13 mouse cellular contexts compared by ENCODE assay signal in genomic region chr3:121212156-121212555, GRCm38 (mm10). TPM values are rescaled to one million over a fixed set of nuclear protein-coding genes. Genes with fewer than 3 reads are reported as not detected.
A peak's percentile ranks its signal among the peaks of the same experiment; 100 is the strongest.
DNase-seq lines count a peak whose midpoint lies in the region; ATAC-seq and TF ChIP-seq lines count a peak whose summit lies in the region.
"Had no signal": no experiment of that assay in that cellular context is flagged by ENCODE, and none has a peak within 500 bp of the region (broad histone marks: within the 10 kb centered on the region; RNA-seq: fewer than 3 reads in every experiment).

No protein-coding gene starts in this region.

- TF ChIP-seq CTCF in hindbrain, postnatal 0 days (IDR thresholded peaks at IDR 0.05; ENCODE audit: low read depth), result peak; percentile 8; the same call in 1 of the 2 replicates

- no peak overlapping the region for H3K27ac ChIP-seq in hindbrain, postnatal 0 days
- no peak overlapping the region for H3K27ac ChIP-seq in hindbrain, embryonic 10.5 days
- H3K27ac ChIP-seq: forebrain, embryonic 12.5 days; hindbrain, embryonic 13.5 days; midbrain, embryonic 10.5 days had no signal

- no peak overlapping the region for H3K4me2 ChIP-seq in hindbrain, postnatal 0 days (ENCODE audit: low read depth, low read length)
- H3K4me2 ChIP-seq: forebrain, embryonic 12.5 days; heart, embryonic 11.5 days; hindbrain, embryonic 13.5 days had no signal

- no peak for ATAC-seq in hindbrain, postnatal 0 days

- no peaks in the 10 kb centered on the region for H3K27me3 ChIP-seq in hindbrain, postnatal 0 days (ENCODE audit: insufficient read depth, low read length)
- H3K27me3 ChIP-seq in hindbrain, embryonic 10.5 days (ENCODE audit: insufficient read depth, poor library complexity, severe bottlenecking), result no peaks in the 10 kb centered on the region
- no peaks in the 10 kb centered on the region for H3K27me3 ChIP-seq in splenic B cell, adult 2 months (ENCODE audit: control insufficient read depth, insufficient read depth, low read length, poor library complexity, severe bottlenecking)
- H3K27me3 ChIP-seq: forebrain, embryonic 12.5 days; hindbrain, embryonic 13.5 days had no signal

- DNase-seq in hindbrain, postnatal 0 days (ENCODE audit: low spot score), result no peak
- no peak for DNase-seq in hindbrain, embryonic 10.5 days (ENCODE audit: low spot score)
- peak; percentile 27 for DNase-seq in lung, postnatal 36 days
- DNase-seq in lung, adult 18-20 months, result no peak
- DNase-seq in NIH3T3 (ENCODE audit: low read depth), result peak; percentile 24
- DNase-seq in splenic B cell, adult 2 months (ENCODE audit: low read depth, low spot score), result peak; percentile 23
- no peak for DNase-seq in ovary, postnatal 14 days (ENCODE audit: low spot score)
- DNase-seq: cerebellum, adult 2 months; lung, adult 2 months had no signal

- H3K9me3 ChIP-seq in hindbrain, postnatal 0 days (ENCODE audit: low read length), result no peaks in the 10 kb centered on the region
- H3K9me3 ChIP-seq in hindbrain, embryonic 10.5 days, result no peaks in the 10 kb centered on the region
- H3K9me3 ChIP-seq: forebrain, embryonic 12.5 days; hindbrain, embryonic 13.5 days; midbrain, embryonic 10.5 days had no signal

- no peak overlapping the region for H3K4me3 ChIP-seq in hindbrain, postnatal 0 days (ENCODE audit: low read length)
- no peak overlapping the region for H3K4me3 ChIP-seq in hindbrain, embryonic 10.5 days
- H3K4me3 ChIP-seq: forebrain, embryonic 12.5 days; hindbrain, embryonic 13.5 days; midbrain, embryonic 10.5 days had no signal

- no peak overlapping the region for H3K9ac ChIP-seq in hindbrain, postnatal 0 days (replicated peaks; ENCODE audit: low read length)
- H3K9ac ChIP-seq: forebrain, embryonic 12.5 days; hindbrain, embryonic 13.5 days had no signal

- no peaks in the 10 kb centered on the region for H3K36me3 ChIP-seq in hindbrain, postnatal 0 days (ENCODE audit: insufficient read depth, low read length)
- H3K36me3 ChIP-seq in hindbrain, embryonic 10.5 days, result no peaks in the 10 kb centered on the region
- H3K36me3 ChIP-seq in splenic B cell, adult 2 months (ENCODE audit: control insufficient read depth, insufficient read depth, low read length, poor library complexity, severe bottlenecking), result no peaks in the 10 kb centered on the region
- H3K36me3 ChIP-seq: forebrain, embryonic 12.5 days; hindbrain, embryonic 13.5 days; midbrain, embryonic 10.5 days had no signal

- 55% methylated on average over 1 of the region's 1 CpGs for WGBS in hindbrain, postnatal 0 days
- WGBS in hindbrain, embryonic 10.5 days, result 45% methylated on average over 1 of the region's 1 CpGs

- no peaks in the 10 kb centered on the region for H3K4me1 ChIP-seq in hindbrain, postnatal 0 days (ENCODE audit: insufficient read depth, low read length)
- peaks cover 7% of the 10 kb centered on the region for H3K4me1 ChIP-seq in hindbrain, embryonic 10.5 days (replicated peaks)

RNA-seq across cellular contexts. Expression of gene Rwdd3, which starts 40.7 kb away (rescaled TPM):
- total RNA-seq in hindbrain, postnatal 0 days (2014; rRNA removed), result 4.6 and 5.8 TPM in 2 replicates
- 15.3 and 18.0 TPM in 2 replicates for polyA plus RNA-seq in hindbrain, postnatal 0 days (2015; fragmentation: Nextera tagmentation; extraction: Ambion mirVana)
- polyA plus RNA-seq in hindbrain, embryonic 10.5 days (2016; fragmentation: Nextera tagmentation; extraction: Ambion mirVana), result 3.2 and 3.6 TPM in 2 replicates

Comparison
In these comparisons a context has a peak if more than half of its experiments do, and no peak if none do; other contexts are left out.
1. DNase-seq: peak in lung, postnatal 36 days (single experiment), NIH3T3 (single experiment) and splenic B cell, adult 2 months (single experiment); none in hindbrain, postnatal 0 days (single experiment), hindbrain, embryonic 10.5 days (single experiment), lung, adult 18-20 months (0 of 2) and ovary, postnatal 14 days (single experiment).